Mouse (Mus musculus): ENCODE measurements at regions not wholly inside any gene's neighbourhood (a gene's known extent, or its start where the extent isn't known, plus 50 kb on each side); places are given as distances from the start of the nearest gene placed in this dataset.
"Not testable (repeated sequence)": the region's sequence is repeated elsewhere in the genome, so short reads cannot be mapped to it uniquely, and the experiment has no call there.

GRCm38 (mm10) chr3:124092404-124093121 is 228.1 kb upstream of the Tram1l1 start:
- no peak for DNase-seq (ENCODE audit: extremely low spot score in 1 of 2, low spot score in 1 of 2)

GRCm38 (mm10) chr3:124113995-124114394 is 206.7 kb upstream of the Tram1l1 start:
- DNase-seq (ENCODE audit: extremely low spot score in 1 of 2, low spot score in 1 of 2), result no peak

- no peak for DNase-seq (ENCODE audit: extremely low spot score in 1 of 2, low spot score in 1 of 2)
Measured at GRCm38 (mm10) chr3:124156255-124156654, 164.4 kb upstream of the Tram1l1 start.

- DNase-seq (ENCODE audit: extremely low spot score in 1 of 2, low spot score in 1 of 2), result no peak
Measured at GRCm38 (mm10) chr3:124157858-124158655, 162.6 kb upstream of the Tram1l1 start.

- DNase-seq (ENCODE audit: extremely low spot score in 1 of 2, low spot score in 1 of 2), result not testable (repeated sequence)
Measured at GRCm38 (mm10) chr3:124193331-124193730, 127.3 kb upstream of the Tram1l1 start.

- DNase-seq (ENCODE audit: extremely low spot score in 1 of 2, low spot score in 1 of 2), result not testable (repeated sequence)
Measured at GRCm38 (mm10) chr3:124200226-124200940, 120.3 kb upstream of the Tram1l1 start.

- DNase-seq (ENCODE audit: extremely low spot score in 1 of 2, low spot score in 1 of 2), result no peak
Measured at GRCm38 (mm10) chr3:124217131-124217530, 103.5 kb upstream of the Tram1l1 start.

GRCm38 (mm10) chr3:124225982-124226381 is 94.7 kb upstream of the Tram1l1 start:
- no peak for DNase-seq (ENCODE audit: extremely low spot score in 1 of 2, low spot score in 1 of 2)

- DNase-seq (ENCODE audit: extremely low spot score in 1 of 2, low spot score in 1 of 2), result no peak
Measured at GRCm38 (mm10) chr3:124227701-124228100, 93.0 kb upstream of the Tram1l1 start.

- no peak for DNase-seq (ENCODE audit: extremely low spot score in 1 of 2, low spot score in 1 of 2)
Measured at GRCm38 (mm10) chr3:124240936-124241733, 79.5 kb upstream of the Tram1l1 start.

GRCm38 (mm10) chr3:124241734-124242006 is 79.0 kb upstream of the Tram1l1 start:
- DNase-seq (ENCODE audit: extremely low spot score in 1 of 2, low spot score in 1 of 2), result no peak

GRCm38 (mm10) chr3:124262150-124262549 is 58.5 kb upstream of the Tram1l1 start:
- DNase-seq (ENCODE audit: extremely low spot score in 1 of 2, low spot score in 1 of 2), result no peak

- DNase-seq (ENCODE audit: extremely low spot score in 1 of 2, low spot score in 1 of 2), result no peak
Measured at GRCm38 (mm10) chr3:124266821-124267220, 53.8 kb upstream of the Tram1l1 start.

- no peak for DNase-seq (ENCODE audit: extremely low spot score in 1 of 2, low spot score in 1 of 2)
Measured at GRCm38 (mm10) chr3:124270506-124270905, 50.1 kb upstream of the Tram1l1 start.

Measured in layer of hippocampus, postnatal 25 days (tissue).